Mouse (Mus musculus): ENCODE measurements around the gene Nicn1.
"Not testable (repeated sequence)": the region's sequence is repeated elsewhere in the genome, so short reads cannot be mapped to it uniquely, and the experiment has no call there.

Nicn1 gene

GRCm38 (mm10) chr9:108280071-108280828 lies 10.0 kb upstream of the Nicn1 start:
- DNase-seq (ENCODE audit: low read depth) = no peak

GRCm38 (mm10) chr9:108284410-108284809 lies 5.8 kb upstream of the Nicn1 start:
- DNase-seq (ENCODE audit: low read depth) = peak; percentile 77

- DNase-seq (ENCODE audit: low read depth) = not testable (repeated sequence)
Observed at GRCm38 (mm10) chr9:108287526-108288238, 2.5 kb upstream of the Nicn1 start.

GRCm38 (mm10) chr9:108289347-108289746 lies 882 bp upstream of the Nicn1 start:
- DNase-seq (ENCODE audit: low read depth) = no peak

GRCm38 (mm10) chr9:108290773-108291172 lies 544 bp downstream of the Nicn1 start:
- no peak for DNase-seq (ENCODE audit: low read depth)

GRCm38 (mm10) chr9:108296453-108297355 lies 6.5 kb downstream of the Nicn1 start, which contains the start of gene Amt:
TSS of gene Amt (plus strand) at chr9:108296853.
- no peak for DNase-seq (ENCODE audit: low read depth)

- DNase-seq (ENCODE audit: low read depth) = no peak
Observed at GRCm38 (mm10) chr9:108301853-108302252, 11.6 kb downstream of the Nicn1 start.

- no peak for DNase-seq (ENCODE audit: low read depth)
Observed at GRCm38 (mm10) chr9:108304716-108305115, 14.5 kb downstream of the Nicn1 start.

GRCm38 (mm10) chr9:108305170-108305569 lies 14.9 kb downstream of the Nicn1 start:
- no peak for DNase-seq (ENCODE audit: low read depth)

GRCm38 (mm10) chr9:108305629-108306520 lies 15.6 kb downstream of the Nicn1 start, which contains the start of the genes Rhoa and Tcta:
TSS of gene Rhoa (plus strand) at chr9:108306129.
TSS of gene Tcta (minus strand) at chr9:108306160.
- peak; percentile 99 for DNase-seq (ENCODE audit: low read depth)

GRCm38 (mm10) chr9:108306571-108306980 lies 16.3 kb downstream of the Nicn1 start:
- peak; percentile 69 for DNase-seq (ENCODE audit: low read depth)

- DNase-seq (ENCODE audit: low read depth) = no peak
Observed at GRCm38 (mm10) chr9:108307021-108307807, 17.0 kb downstream of the Nicn1 start.

GRCm38 (mm10) chr9:108308141-108308540 lies 17.9 kb downstream of the Nicn1 start:
- DNase-seq (ENCODE audit: low read depth) = no peak

- no peak for DNase-seq (ENCODE audit: low read depth)
Observed at GRCm38 (mm10) chr9:108317572-108317971, 27.3 kb downstream of the Nicn1 start.

- DNase-seq (ENCODE audit: low read depth) = no peak
Observed at GRCm38 (mm10) chr9:108318462-108318861, 28.2 kb downstream of the Nicn1 start.

GRCm38 (mm10) chr9:108322054-108322453 lies 31.8 kb downstream of the Nicn1 start:
- not testable (repeated sequence) for DNase-seq (ENCODE audit: low read depth)

- DNase-seq (ENCODE audit: low read depth) = no peak
Observed at GRCm38 (mm10) chr9:108324784-108325183, 34.6 kb downstream of the Nicn1 start.

GRCm38 (mm10) chr9:108325811-108326210 lies 35.6 kb downstream of the Nicn1 start:
- DNase-seq (ENCODE audit: low read depth) = no peak

GRCm38 (mm10) chr9:108337848-108338550 lies 47.8 kb downstream of the Nicn1 start:
- no peak for DNase-seq (ENCODE audit: low read depth)

- peak; percentile 32 for DNase-seq (ENCODE audit: low read depth)
Observed at GRCm38 (mm10) chr9:108338551-108338885, 48.3 kb downstream of the Nicn1 start.

Measured in c-Kit-positive CD71-positive TER-119-negative erythroid progenitor cells, embryonic 14.5 days (primary cell).